Mouse (Mus musculus): ENCODE data around the gene Fam3c.

DNA sequence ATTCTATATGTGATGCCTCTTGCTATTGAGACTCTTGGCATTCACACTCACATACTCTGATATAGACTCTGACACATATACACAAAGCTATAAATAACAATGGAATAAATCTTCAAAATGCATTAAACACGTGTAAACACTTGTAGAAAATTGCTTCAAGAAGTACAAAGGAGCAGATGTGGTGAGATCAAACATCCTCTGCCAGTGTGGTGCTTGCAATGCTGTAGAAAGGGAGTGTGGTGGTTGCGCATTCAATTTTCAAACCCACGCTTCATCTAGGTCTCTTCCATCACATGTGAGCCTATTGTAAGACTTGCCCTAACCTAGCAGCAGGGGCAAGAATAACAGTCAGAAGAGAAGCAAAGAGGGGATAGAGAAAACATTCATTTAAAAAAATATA, 18.7 kb upstream of the Fam3c start:
- no peak for TF ChIP-seq CTCF (IDR thresholded peaks at IDR 0.05; ENCODE audit: low read depth, low read length)
- TF ChIP-seq POLR2A (IDR thresholded peaks at IDR 0.05; ENCODE audit: borderline replicate concordance, low read depth, low read length), result no peak

Measured in bone marrow macrophage, adult 2 months (primary cell).